Mouse (Mus musculus) MN1 (cell line): ENCODE data around the gene Ndufs3.
"Not testable (repeated sequence)": the region's sequence is repeated elsewhere in the genome, so short reads cannot be mapped to it uniquely, and the experiment has no call there.

Source experiments
- DNase-seq: peaks from one replicate; pipeline ENCODE4 v3.0.0-alpha.2; 2016; ENCODE audit warnings: low spot score

Ndufs3 gene

DNA sequence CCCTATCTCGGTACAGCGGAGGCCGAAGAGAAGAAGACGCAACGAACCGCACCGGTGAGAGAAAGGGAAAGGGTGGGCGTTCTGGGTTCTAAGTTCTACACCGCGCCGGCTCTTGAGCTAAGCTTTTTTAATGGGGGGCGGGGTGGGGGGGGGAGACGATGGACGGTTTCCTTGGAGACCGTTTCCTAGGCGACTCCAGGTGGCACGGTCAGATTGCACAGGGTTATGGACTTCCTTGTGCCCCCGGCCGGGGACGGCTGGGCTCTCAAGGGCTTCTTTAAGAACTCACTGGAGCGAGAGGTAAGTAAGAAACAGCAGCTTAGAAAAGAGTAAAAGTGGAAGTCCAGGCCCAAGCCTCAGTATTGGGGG is 213 bp upstream of the Ndufs3 start:
- DNase-seq = peak; percentile 73

DNA sequence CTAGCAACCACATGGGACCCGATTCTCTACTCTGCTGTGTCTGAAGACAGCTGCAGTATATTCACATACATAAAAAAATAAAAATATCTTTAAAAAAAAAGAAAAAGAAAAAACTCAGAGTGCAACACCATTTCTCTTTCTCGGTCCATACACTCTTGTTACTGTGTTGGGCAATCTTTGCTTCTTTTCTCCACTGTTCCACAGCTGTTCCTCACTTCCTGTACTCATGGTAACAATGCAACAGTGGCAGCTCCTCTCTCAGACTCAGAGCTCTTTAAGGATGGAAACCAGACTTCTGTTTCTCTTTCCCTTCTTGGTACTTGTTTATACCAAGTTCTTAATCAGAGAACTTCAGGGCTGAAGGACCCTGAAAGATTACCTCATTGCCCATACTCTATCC is 1.2 kb downstream of the Ndufs3 start:
- peak; percentile 26 for DNase-seq

DNA sequence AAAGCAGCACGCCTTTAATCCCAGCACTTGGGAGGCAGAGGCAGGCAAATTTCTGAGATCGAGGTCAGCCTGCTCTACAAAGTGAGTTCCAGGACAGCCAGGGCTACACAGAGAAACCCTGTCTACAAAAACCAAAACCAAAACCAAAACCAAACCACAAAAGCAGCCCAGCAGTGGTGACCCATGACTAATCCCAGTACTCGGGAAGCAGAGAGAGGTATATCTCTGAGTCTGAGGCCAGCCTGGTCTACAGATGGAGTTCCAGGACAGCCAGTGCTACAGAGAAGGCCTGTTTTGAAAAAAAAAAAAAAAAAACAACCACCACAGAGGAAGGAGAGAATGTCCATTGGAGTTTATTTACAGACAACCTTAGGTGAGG is 10.3 kb downstream of the Ndufs3 start:
- not testable (repeated sequence) for DNase-seq

DNA sequence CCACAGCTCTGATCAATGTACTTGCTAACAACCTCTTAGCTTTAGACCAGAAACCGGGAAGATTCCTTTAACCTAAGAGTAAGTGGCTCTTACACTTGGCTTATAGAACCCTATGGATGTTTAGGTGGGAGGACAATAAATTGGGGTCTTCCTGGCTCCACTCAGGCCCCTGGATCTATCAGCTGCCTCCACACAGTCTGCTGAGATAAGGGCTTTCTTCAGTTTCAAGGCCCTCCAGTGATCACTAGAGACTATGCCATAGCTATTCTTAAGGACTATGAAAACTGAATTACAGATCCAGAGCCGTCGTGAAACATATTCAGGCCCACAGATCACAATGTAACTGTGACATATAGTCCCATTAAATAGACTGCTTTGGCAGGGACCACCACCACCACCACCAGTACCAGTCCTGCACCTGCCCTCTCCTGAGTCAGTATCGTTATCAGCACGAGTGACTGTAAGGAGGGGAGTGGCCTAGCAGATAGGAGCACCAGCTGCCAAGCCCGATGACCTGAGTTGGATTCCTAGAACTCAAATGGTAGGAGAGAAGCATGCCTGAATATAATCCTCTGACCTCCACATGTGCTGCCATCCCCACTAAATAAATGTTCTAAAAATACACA is 10.8 kb downstream of the Ndufs3 start:
- no peak for DNase-seq

DNA sequence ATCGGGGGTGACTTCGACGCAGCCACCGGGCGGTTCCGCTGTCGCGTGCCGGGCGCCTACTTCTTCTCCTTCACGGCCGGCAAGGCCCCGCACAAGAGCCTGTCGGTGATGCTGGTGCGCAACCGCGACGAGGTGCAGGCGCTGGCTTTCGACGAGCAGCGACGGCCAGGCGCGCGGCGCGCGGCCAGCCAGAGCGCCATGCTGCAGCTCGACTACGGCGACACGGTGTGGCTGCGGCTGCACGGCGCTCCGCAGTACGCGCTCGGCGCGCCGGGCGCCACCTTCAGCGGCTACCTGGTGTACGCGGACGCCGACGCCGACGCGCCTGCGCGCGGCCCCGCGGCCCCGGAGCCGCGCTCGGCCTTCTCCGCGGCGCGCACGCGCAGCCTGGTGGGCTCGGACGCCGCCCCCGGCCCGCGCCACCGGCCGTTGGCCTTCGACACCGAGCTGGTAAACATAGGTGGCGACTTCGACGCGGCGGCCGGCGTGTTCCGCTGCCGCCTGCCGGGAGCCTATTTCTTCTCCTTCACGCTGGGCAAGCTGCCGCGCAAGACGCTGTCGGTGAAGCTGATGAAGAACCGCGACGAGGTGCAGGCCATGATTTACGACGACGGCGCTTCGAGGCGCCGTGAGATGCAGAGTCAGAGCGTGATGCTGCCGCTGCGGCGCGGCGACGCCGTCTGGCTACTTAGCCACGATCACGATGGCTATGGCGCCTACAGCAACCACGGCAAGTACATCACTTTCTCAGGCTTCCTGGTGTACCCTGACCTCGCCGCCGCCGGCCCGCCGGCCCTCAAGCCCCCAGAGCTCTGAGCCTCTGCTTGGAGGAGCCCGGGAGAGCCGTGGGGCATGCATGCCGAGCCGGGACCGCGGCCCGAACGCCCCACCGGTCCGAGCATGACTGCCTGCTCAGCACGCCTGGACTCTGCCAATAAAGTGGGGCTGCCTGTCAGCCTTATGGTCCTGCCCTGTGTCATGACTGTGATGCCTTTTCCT is 14.8 kb downstream of the Ndufs3 start:
- DNase-seq = no peak

DNA sequence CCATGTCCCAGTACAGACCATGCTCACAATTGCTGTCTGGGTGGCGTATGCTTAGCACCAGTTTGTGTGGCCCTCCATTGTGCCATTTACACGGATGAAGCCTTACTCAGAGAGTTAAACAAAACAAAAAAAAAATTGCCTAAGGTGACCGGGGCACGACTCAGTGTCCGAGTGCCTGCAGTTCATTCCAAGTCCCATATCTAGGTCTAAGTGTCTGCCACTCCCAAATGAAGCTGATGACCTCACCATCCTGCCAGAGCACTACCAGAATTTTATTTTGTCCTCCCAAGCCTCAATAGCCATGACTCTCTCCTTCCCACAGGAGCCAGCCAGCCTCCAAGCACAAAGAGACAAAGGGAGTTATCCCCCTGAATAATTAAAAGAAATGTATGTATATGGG is 17.0 kb downstream of the Ndufs3 start:
- DNase-seq = no peak

DNA sequence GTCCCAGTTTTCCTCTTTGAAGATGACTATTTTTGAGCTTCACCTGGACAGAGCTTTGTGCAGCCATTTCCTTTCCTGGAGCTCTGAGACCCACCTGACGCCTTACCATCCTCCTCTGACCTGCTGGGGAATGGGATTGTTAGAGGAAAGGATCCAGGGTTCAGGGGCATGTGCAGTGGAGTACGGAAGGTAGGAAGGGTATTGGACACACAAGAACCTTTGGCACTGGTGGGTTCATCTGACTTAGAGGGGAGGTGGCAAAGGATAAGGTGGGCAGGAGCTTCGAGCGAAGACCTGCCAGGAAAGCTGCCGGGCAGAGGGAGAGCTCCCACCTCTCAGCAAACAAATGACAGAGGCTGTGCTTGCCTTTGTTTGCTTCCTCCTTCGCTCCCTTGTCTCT is 18.2 kb downstream of the Ndufs3 start:
- DNase-seq = no peak

DNA sequence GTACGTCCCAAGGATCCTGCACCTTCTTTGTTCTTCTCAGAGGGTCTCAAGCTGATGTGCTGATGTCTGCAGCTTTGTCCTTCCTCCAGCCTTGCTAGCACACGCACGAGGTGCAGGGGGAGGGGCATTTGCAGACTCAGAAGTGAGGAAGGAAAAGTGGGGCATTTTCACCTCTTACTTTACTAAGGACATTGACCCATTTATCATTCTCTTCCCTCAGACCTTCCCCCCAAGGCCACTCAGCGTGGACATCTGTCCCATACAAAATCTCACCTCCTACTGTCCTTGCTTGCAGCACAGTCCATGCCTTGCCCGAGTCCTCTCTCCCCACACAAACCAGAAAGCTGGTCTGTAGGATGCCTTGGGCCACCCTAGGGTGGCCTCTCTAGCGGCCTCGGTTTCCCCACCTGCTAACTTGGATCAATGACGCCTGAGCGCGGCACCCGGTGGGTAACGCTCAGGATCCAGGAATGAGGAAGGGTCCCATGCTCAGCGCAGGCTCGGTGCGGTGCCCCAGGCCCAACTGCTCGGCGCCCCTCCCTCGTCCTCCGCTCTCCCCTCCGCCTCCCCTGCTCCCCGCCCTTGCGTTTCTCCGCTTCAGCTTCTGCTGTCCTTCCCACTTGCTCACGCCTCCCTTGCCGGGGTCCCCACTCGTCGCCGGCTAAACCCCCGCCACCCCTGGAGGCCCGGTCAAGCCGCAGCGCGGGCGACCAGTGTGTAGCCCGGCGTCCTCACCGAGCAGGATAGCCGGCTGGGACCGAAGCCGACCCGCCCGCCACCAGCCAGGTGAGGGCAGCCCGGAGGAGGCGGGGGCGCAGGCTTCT is 19.2 kb downstream of the Ndufs3 start, which contains the start of gene C1qtnf4:
C1qtnf4 (plus strand) TSS at position 643 of the 824 bp plus-strand sequence.
- DNase-seq = no peak

DNA sequence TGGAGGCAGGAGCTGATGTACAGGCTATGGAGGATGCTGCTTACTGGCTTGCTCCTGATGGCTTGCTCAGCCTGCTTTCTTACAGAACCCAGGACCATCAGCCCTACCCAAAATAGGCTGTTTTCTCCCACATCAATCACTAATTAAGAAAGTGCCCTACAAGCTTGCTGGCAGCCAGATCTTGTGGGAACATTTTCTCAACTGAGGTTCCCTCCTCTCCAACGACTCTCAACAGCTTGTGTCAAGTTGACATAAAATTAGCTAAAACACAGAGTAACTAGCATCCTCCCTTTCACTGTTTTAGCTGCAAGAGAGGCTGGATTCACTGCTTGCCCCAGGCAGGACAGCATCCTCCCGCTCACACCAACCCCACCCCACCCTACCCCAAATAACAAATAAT is 22.8 kb downstream of the Ndufs3 start:
- DNase-seq = no peak

DNA sequence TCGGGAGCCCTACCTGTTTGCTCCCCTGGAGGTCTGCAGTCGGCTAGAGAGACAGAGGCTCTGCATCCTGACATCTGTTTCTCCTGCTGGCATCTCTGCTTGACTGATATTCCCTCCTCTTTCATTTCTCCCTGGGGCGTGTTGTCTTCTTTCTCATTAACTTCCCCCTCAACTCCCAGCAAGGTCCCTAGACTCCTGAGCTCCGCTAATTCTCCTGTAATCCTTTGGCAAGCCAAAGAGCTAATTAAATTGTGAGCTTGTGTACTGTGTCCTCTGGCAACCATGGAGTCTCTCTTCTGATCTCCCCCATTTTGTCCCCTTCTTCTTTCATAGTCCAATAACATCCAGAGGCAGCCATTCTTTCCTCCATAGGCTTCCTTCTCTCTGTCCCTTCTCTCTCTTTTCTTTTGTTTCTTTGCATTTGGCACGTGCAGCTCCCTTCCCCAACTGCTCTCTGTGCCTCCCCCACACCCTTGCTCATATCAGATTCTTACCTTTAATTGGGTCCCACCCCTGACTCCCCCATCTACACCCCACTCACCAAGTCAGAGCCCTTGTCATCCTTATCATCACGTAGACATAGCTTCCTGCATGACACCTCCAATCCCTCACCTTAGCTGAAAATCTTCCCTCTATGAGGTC is 24.4 kb downstream of the Ndufs3 start:
- no peak for DNase-seq

DNA sequence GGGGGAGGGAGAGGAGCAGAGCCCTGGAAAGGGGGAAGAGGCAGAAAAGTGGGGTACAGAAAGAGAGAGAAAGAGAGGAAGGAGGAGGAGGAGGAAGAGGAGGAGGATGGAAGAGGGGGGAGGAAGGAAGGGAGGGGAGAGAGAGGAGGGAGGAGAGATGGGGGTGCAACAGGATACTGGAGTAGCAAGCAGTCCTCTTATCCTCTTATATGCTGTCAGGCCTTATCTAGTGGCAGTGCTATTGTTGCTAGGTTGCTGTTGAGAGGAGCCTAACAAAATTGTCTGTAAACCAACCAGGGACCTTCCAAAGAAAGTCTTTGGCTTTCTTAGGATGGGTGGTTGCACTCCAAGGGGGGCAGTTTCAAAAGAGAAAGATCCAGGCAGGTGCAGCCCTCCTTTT is 25.2 kb downstream of the Ndufs3 start:
- no peak for DNase-seq

DNA sequence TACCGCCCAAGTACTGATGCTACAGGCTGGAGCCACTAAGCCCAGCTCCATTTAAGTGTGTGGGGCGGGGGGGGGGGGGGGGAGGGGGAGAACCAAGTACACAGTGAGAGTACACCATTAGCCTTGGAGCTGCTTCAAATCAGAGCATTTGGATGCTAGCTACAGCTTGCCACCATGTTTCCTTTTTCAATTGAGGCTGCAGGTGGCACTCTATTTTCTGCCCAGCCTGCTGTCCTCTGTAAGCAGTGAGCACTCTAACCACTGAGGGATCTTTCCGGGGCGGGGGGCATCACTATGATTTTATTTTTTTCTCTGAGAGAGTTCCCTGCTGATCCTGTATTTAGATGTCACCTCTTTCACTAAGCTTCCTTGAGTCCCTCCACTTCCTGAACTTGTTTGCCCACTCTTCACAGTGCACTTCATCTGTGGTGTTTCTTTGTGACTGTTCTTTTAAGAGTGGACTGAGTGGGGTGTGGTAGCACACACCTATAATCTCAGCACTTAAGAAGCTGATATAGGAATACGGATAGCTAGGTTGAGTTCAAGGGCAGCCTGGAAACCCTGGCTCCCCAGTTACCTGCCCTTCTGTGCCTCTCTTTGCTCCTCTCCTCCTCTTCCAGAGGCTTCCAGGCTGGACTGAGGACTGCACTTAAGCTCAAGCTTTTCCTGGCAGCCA is 26.9 kb downstream of the Ndufs3 start:
- DNase-seq = no peak

DNA sequence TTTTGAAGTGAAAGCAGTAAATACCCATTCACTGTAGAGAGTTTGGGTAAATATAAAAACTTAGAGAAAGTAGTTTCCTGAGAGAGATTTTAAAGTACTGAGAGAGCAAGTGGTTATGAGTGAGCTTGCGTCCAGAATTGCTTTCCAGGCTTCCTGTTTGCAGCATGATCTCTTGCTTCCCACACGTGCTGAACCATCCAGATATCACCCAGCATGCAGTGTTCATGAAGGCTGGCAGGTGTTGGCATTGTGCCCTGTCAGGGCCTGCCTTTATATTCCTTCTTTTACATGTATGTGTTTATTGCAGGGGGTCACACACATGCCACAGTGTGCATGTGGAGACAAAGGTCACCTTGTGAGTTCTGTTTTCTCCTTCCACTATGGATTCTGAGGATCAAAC is 29.4 kb downstream of the Ndufs3 start:
- DNase-seq = no peak

DNA sequence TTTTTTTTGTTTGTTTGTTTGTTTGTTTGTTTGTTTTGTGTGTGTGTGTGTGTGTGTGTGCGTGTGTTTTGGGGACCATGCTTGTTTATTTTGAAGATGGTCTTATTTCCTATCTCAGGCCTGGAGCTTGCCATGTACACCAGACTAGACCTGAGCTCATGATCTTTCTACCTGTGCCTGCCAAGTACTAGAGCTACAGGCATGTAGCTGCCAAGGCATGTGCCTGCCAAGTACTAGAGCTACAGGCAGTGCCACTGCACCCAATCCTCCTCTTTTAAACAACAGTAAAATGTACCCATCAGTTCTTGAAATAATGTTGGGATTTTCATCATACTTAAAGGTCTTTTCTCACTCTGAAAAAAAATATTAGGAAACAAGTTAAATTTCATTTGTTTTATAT is 30.6 kb downstream of the Ndufs3 start:
- DNase-seq = no peak

DNA sequence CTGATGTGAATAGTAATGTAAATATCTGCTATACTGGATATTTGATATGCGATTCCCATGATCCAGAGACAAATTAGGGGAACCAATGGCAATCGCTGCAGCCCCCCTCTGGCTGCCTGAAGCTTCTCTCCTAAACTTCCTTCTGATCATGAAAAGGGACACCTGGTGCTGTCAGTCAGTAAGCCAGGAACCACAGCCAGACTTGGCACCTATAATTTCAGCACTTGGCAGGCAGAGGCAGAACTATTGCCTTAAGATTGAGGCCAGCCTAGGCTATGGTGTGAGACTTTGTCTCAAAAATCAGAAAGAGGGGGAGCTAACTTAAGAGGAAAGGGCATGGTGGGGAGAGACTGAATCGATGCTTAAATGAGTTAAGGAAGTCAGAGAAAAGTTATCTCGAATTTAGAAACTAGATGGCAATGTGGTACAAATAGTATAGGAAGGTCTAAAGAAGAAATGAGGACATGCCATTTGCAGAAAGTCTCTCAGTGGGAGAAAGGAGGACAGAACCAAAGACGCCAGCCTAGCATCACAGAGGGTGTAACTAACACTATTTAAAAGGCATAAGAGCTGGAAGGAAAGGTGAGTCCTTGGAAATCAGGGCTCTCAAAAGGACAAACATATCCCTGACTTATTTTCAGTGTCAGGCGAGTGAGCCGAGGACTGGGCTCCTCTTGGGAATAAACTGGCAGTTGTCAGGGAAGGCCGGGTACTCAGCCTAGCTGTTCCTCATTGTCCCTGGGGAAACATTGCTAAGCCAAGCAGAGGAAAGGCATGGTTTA is 33.3 kb downstream of the Ndufs3 start:
- DNase-seq = no peak

DNA sequence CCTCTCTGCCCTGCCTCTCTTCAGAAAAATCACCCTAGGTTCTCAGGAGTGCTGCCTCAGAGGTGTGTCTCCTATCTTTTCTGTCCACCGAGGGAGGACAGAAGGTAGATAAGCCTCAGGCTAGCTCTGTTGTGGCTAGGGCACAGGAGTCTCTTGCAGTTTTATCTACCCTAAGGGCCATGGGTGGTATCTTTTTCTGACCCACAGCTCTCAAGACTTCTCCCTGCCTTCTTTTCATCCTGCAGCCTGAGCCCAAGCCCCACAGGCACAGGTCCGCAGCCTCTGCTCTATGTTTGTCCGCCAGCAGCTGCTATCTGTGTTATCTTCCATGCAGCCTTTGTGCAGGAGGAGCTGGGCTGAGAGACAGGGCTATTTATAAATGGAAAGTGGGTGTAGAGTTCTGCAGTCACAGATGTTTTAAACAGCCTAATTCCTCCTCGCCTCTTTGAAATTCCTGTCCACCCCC is 34.5 kb downstream of the Ndufs3 start:
- DNase-seq = peak; percentile 34

DNA sequence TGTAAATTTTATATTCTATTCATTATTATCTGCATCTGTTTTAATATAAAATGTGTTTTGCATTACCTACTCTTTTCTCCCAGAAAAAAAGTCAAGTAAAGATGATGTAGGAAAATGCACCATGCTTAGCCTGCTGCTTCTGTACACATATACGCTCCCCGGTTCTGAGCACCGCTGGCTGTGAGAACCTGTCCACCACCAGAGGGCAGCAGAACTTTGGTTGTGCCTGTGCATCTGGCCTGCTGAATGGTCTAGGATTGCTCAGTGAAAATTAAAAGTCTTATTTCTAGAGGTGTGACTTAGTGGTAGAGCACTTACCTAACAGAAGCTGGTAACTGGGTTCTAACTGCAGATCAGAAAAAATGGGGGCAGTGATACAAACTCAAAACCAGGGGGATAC is 38.1 kb downstream of the Ndufs3 start:
- peak; percentile 83 for DNase-seq

DNA sequence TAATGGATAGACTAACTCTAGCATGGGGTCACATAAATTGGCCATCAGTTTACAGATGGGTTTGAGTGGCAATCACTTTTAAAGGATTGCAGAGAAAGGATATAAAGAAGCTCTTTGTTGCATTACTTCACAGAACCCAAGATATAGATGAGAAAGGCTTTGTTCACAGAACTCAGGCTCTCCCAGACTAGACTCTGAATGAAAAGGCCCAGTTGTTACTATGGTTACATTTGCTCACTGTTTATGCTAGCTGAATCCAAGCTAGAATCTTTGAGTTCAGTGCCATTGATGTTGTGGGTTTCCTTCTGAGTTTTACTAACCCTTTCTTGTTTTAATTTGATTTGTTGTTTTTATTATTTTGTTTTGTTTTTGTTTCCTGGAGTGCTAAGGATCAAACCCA is 40.4 kb downstream of the Ndufs3 start:
- DNase-seq = no peak

DNA sequence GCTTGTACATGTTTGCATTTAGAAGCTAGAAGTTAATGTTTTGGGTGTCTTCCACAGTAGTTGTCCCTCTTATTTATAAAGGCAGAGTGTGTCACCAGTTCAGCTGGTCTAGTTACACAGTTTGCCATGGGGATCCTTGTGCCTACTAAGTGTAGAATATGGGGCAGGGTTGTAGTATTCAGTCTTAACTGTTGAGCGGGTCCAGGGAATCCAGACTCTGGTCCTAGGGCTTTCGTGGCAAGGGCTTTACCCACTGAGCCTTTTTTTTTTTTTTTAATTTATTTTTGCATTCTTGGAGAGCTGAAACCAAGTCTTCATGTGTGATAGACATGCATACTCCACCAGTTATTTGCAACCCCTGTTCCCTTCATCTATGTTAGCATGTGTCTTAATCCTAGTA is 43.1 kb downstream of the Ndufs3 start:
- no peak for DNase-seq

DNA sequence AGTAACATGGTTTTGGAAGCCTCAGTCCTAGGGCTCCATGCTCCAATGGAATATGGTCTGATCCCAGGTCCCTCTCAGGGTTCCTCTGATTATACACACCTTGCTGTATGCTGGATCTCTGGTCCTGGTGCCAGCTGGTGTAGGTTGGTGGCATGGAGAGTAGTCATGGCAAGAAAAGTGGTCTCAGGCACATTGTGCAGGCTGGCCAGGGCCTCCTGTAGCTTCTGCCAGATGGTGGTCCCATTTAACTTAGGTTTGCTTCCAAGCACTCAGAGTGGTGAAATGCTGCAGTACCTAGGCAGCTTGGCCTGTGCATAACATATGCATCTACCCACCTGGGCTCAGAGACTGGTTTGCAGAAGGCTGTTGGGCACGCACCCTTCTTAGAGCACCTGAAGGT is 54.2 kb downstream of the Ndufs3 start:
- DNase-seq = no peak

DNA sequence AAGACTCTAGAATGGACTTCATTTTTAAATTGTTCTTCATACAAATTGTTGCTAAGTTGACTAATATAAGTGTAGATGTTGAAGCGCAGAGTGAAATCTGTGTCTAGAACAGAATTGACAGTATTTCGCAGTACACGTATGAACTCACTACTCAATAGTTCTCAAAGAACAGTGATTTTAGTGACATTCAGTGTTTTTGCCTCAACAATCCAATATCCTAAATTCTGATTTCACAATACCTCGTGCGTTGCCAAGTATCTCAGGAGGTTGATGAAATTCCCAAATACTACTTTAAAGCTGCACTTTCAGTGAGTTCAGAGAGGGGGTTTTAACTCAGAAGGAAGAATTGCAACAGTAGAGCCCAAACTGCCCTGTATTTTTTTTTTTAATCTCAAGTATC is 56.3 kb downstream of the Ndufs3 start:
- DNase-seq = no peak
